Mouse (Mus musculus) kidney, adult 2 months (tissue): ENCODE measurements at regions not wholly inside any gene's neighbourhood (a gene's known extent, or its start where the extent isn't known, plus 50 kb on each side); places are given as distances from the start of the nearest gene placed in this dataset.

Source experiments
- DNase-seq: peaks from one replicate; pipeline ENCODE4 v3.0.0; 2021
- H3K27ac ChIP-seq: fragments of 200-500 bp; 2 replicates; pipeline ENCODE4 v1.5.1; 2012; ENCODE audit warnings: low read depth, low read length, control low read depth, inconsistent platforms; ENCODE audit not compliant: insufficient read depth
- H3K27me3 ChIP-seq: fragments of 200-500 bp; replicated peaks from 2 replicates; pipeline ENCODE4 v1.6.1; 2012; ENCODE audit warnings: mild to moderate bottlenecking, moderate library complexity, low read length, inconsistent platforms; ENCODE audit not compliant: control insufficient read depth, insufficient read depth
- H3K36me3 ChIP-seq: fragments of 200-500 bp; 2 replicates; pipeline ENCODE4 v1.6.1; 2012; ENCODE audit warnings: mild to moderate bottlenecking, moderate library complexity, low read length, inconsistent platforms; ENCODE audit not compliant: control insufficient read depth, insufficient read depth
- H3K4me1 ChIP-seq: fragments of 200-500 bp; 2 replicates; pipeline ENCODE4 v1.6.1; 2011; ENCODE audit warnings: low read length; ENCODE audit not compliant: control insufficient read depth, insufficient read depth
- H3K4me3 ChIP-seq: fragments of 200-500 bp; 2 replicates; pipeline ENCODE4 v1.5.1; 2011; ENCODE audit warnings: mild to moderate bottlenecking, low read depth, low read length, control low read depth; ENCODE audit not compliant: insufficient read depth
- CTCF ChIP-seq: fragments of 200-500 bp; conservative IDR thresholded peaks from 2 replicates; pipeline ENCODE4 v1.5.1; 2011; ENCODE audit warnings: low read depth, mild to moderate bottlenecking, control low read depth, low read length, moderate library complexity, mixed read lengths; ENCODE audit not compliant: insufficient read depth, insufficient read length
- POLR2A ChIP-seq: fragments of 200-500 bp; IDR thresholded peaks from one replicate; pipeline ENCODE4 v1.6.1; 2011; ENCODE audit warnings: low read depth, low read length, control low read depth
- WGBS: fragments of 180-500 bp; shearing (Covaris S2); methylation state at CpG from one replicate; pipeline ENCODE4 v1.1.7; 2018; 5-methylcytosine and 5-hydroxymethylcytosine counted together

DNA sequence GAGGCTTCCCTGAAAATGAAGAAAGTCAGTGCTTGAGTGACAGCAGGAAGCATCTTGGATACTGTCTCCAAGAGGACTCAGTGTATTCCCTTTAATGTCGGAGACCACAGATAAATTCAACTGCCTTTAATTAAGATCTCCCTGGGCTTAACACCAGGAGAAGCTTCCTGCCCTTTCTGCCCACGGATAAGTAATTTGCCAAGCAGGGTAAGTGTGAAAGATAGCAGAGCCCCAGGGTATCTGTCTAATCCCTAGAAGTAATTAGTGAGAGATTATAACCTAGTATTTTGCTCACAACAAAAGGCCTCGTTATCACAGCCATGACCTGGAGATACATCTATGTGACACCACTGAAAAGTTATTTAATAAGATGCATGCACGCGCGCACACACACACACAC, 232.1 kb upstream of the Slc16a7 start:
- H3K27me3 ChIP-seq = no peaks in the 10 kb centered on the region
- H3K4me3 ChIP-seq = no peak overlapping the region
- no peak for DNase-seq
- WGBS = 80% methylated on average over 6 of the region's 6 CpGs
- H3K27ac ChIP-seq = no peak overlapping the region
- no peaks in the 10 kb centered on the region for H3K36me3 ChIP-seq
- TF ChIP-seq POLR2A = no peak
- no peak for TF ChIP-seq CTCF
- no peaks in the 10 kb centered on the region for H3K4me1 ChIP-seq

DNA sequence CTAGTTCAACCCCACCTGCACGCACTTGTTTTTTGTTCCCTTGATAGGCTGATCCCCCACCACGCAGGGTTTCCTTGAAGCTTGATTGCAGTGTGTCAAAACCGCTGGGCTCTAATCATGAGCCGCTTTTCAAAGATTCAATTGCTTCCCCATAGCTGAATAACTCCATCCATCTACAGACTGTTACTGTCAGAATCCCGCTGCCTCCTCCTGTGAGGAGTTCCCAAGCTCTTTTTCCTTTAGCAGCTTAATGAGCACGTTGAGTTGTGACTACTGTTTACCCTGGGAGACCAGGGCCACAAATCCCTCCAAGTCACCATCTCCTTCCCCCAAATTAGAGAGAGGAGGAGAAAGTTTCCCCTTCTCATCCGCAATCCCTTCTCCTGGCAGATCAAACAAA, 234.6 kb upstream of the Slc16a7 start:
- TF ChIP-seq POLR2A = no peak
- Histone ChIP-seq H3K27me3 (no peaks in the 10 kb centered on the region), H3K4me1 (no peaks in the 10 kb centered on the region), H3K27ac (no peak overlapping the region), H3K36me3 (no peaks in the 10 kb centered on the region), H3K4me3 (no peak overlapping the region)
- WGBS = 35% methylated on average over 7 of the region's 7 CpGs
- DNase-seq = no peak

DNA sequence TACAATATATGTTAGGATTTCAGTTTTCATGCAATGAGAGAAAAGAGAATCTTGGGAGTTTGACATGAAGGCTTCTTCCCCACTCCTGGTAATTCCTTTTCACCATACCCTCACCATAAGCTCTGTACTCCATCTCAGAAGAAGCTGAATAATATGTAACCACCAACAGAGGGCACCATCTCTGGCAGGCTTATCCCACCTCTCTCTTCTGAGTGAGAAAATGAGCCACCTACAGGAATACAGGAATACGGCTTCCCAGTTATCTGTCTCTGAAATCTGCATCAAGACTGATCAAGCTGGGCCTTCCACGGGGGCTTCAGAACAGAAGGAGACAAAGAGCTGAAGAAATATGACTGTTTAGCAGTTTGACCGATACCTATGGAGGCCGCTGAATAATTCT, 278.6 kb upstream of the Slc16a7 start:
- no peak for DNase-seq
- TF ChIP-seq CTCF (no peak), POLR2A (no peak)
- Histone ChIP-seq H3K27me3 (no peaks in the 10 kb centered on the region), H3K4me1 (no peaks in the 10 kb centered on the region), H3K4me3 (no peak overlapping the region), H3K36me3 (no peaks in the 10 kb centered on the region), H3K27ac (no peak overlapping the region)
- WGBS = 88% methylated on average over 4 of the region's 4 CpGs

DNA sequence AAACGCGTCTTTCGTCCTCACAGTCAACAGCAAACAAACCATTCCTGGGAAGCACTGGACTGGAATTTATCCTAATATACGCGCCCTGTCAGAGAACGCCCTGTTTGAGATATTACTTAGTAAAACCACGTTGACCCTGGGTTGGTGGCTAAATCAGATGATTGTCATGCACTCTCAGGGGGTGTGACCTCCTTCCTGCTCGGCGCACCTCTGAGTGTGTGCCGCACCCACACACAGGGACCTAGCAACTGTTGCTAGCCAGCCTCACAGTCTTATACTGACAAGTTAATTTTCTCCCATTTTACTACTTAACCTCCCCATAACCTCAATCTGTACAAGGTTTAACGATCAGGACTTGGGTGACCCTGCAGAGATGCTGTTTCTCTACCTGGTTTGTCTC, 284.4 kb upstream of the Slc16a7 start:
- TF ChIP-seq POLR2A (no peak), CTCF (no peak)
- DNase-seq = no peak
- 34% methylated on average over 11 of the region's 11 CpGs for WGBS
- Histone ChIP-seq H3K4me1 (no peaks in the 10 kb centered on the region), H3K27me3 (no peaks in the 10 kb centered on the region), H3K4me3 (no peak overlapping the region), H3K36me3 (no peaks in the 10 kb centered on the region), H3K27ac (no peak overlapping the region)

DNA sequence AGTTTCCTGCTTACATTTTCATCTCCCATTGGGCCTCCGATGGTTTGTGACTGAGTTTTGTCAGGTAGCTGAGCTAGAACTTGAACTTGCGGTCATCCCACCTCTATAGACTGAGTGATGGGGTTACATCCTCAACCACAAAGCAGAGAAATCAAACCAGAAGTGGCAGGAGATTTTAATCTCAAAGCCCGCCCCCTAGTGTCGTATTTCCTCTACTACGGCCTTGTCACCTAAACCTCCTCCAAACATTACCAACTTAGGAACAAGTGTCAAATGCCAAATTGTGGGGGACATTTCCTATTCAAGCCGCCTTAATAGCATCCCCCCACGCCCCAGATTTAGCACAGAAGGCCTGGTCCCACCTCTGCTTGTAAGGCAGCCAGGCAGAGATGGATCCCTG, 286.3 kb upstream of the Lrig3 start:
- no peak overlapping the region for H3K27ac ChIP-seq
- DNase-seq = no peak
- no peaks in the 10 kb centered on the region for H3K36me3 ChIP-seq
- TF ChIP-seq POLR2A (no peak), CTCF (no peak)
- no peak overlapping the region for H3K4me3 ChIP-seq
- H3K4me1 ChIP-seq = no peaks in the 10 kb centered on the region
- WGBS = 80% methylated on average over 7 of the region's 7 CpGs
- H3K27me3 ChIP-seq = no peaks in the 10 kb centered on the region; the same call in 1 of the 2 replicates

DNA sequence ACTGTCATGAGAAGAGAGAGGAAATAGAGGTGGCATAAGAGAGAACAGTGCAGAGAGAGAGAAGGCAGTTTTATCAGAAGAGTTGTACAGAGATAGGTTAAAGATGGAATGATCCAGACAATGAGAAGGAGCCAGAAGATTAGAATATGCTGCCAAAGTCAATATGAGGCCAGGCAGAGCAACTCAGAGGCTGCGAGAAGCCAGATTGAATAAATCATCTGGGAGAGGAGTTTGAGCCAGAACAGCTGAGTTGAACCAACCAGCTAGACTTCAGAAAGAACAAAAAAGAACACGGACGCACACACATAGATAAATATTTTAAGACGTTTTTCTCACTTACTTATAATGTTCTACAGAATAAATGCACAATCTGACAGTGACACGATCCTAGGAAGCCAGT, 280.8 kb upstream of the Lrig3 start:
- TF ChIP-seq POLR2A = no peak
- no peak for TF ChIP-seq CTCF
- no peaks in the 10 kb centered on the region for H3K36me3 ChIP-seq
- H3K27ac ChIP-seq = no peak overlapping the region
- no peak overlapping the region for H3K4me3 ChIP-seq
- H3K27me3 ChIP-seq = no peaks in the 10 kb centered on the region; the same call in 1 of the 2 replicates
- WGBS = 83% methylated on average over 5 of the region's 5 CpGs
- no peaks in the 10 kb centered on the region for H3K4me1 ChIP-seq
- DNase-seq = no peak

DNA sequence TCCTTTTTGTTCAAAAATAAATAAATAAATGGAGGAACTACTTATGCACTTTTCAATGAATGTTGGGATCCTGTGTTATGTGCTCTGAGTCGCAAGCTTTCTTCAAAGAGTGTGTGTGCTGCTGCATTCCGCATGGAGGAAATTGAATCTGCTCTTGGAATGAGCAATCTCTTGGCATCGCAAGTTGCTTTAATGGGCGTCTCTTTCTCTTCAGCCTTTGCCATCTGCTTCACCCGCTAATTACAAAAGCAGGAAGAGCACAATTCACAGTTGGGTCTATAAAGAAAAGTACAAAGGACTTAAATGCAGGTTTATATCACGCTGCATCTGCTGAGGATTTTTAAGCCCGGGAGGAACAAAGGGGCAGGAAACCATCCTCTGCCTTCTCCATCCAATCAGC, 272.5 kb upstream of the Lrig3 start:
- Histone ChIP-seq H3K27ac (no peak overlapping the region), H3K4me3 (no peak overlapping the region), H3K36me3 (no peaks in the 10 kb centered on the region), H3K27me3 (no peaks in the 10 kb centered on the region), H3K4me1 (no peaks in the 10 kb centered on the region)
- TF ChIP-seq POLR2A (no peak), CTCF (no peak)
- no peak for DNase-seq
- WGBS = 48% methylated on average over 7 of the region's 7 CpGs

DNA sequence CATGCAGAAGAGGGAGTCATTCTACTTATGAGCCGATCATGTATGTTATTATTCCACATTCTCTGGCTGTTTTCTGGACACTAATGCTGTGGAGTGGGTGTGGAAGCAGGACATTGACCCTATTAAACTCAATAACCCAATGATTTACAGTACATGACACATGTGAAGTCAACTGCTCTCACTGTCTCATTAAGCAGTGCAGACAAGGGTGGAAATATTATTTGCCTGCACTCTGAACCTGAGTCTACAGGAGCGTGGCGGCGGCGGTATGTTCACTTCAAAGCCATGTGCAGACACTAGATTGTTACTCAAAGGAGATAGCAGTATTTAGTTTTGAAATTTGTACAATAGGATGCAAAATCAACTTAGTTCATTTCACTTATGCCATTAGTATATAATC, 269.8 kb upstream of the Lrig3 start:
- Histone ChIP-seq H3K36me3 (no peaks in the 10 kb centered on the region), H3K27me3 (no peaks in the 10 kb centered on the region), H3K4me3 (no peak overlapping the region), H3K27ac (no peak overlapping the region), H3K4me1 (no peaks in the 10 kb centered on the region)
- no peak for DNase-seq
- no peak for TF ChIP-seq POLR2A
- TF ChIP-seq CTCF = no peak
- WGBS = 57% methylated on average over 5 of the region's 5 CpGs
